Mouse (Mus musculus): ENCODE data around the gene Kdm2b. TPM values are rescaled to one million over a fixed set of nuclear protein-coding genes. Genes with fewer than 3 reads are reported as not detected.

Kdm2b gene
- polyA plus RNA-seq, 1 experiment: 27.5 TPM

DNA sequence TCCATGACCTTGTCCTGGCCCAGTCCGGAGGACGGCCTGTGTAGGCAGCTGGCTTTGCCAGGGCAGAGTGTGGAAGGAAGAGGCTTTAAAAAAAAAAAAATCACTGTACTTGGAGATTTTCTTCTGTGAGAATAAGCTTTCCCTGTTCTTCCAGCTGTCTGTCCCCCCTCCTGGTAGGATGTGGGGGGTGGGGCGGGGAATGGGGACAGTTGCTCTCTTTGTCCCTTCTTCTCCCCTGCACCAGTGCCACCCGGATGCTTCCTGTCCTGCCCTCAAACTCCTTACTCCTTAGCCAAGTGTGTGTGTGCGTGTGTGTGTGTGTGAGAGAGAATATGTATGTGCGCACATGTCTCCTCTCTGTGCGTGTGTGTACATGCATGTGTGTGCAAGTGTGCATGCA, 40.1 kb upstream of the Kdm2b start:
- no peak overlapping the region for H3K27ac ChIP-seq (ENCODE audit: insufficient read depth, low read length)
- TF ChIP-seq CTCF (IDR thresholded peaks at IDR 0.05; ENCODE audit: borderline replicate concordance, insufficient read depth, low read depth, low read length) (no peak), POLR2A (IDR thresholded peaks at IDR 0.05; ENCODE audit: borderline replicate concordance, insufficient read depth, low read length) (no peak)
- no peak for DNase-seq
- H3K4me1 ChIP-seq (ENCODE audit: control insufficient read depth, insufficient read depth, low read length): peaks cover 4% of the 10 kb centered on the region
- H3K4me3 ChIP-seq (replicated peaks; ENCODE audit: insufficient read depth, low read depth, low read length): no peak overlapping the region
- no peaks in the 10 kb centered on the region for H3K27me3 ChIP-seq (ENCODE audit: control insufficient read depth, insufficient read depth, low read length)
- WGBS: 76% methylated on average over 7 of the region's 7 CpGs

DNA sequence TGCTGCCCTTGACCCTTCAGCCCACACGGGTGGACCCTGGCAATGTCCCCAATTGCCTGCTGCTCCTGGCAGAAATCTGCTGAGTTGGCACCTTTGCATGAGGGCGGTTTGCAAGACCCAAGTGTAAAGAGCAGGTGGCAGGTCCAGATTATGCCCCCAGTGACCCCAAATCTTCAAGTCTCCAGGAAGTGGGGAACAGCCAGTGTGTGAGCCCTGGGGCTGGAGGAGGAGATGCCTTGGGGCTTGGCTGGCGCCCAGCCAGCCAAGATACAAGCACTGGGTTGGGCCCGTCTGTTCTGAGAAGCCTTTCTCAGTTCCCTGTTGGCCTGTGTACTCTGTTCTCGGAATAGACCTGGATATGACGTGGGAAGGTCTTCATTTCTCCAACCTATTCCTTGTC, 37.8 kb upstream of the Kdm2b start:
- H3K4me1 ChIP-seq (ENCODE audit: control insufficient read depth, insufficient read depth, low read length): peaks cover 4% of the 10 kb centered on the region
- no peak for DNase-seq
- no peaks in the 10 kb centered on the region for H3K27me3 ChIP-seq (ENCODE audit: control insufficient read depth, insufficient read depth, low read length)
- 35% methylated on average over 6 of the region's 6 CpGs for WGBS
- TF ChIP-seq POLR2A (IDR thresholded peaks at IDR 0.05; ENCODE audit: borderline replicate concordance, insufficient read depth, low read length) (no peak), CTCF (IDR thresholded peaks at IDR 0.05; ENCODE audit: borderline replicate concordance, insufficient read depth, low read depth, low read length) (no peak)
- no peak overlapping the region for H3K4me3 ChIP-seq (replicated peaks; ENCODE audit: insufficient read depth, low read depth, low read length)
- no peak overlapping the region for H3K27ac ChIP-seq (ENCODE audit: insufficient read depth, low read length)

GRCm38 (mm10) chr5:123026414-123026813, 36.8 kb upstream of the Kdm2b start:
- no peak for TF ChIP-seq CTCF (IDR thresholded peaks at IDR 0.05; ENCODE audit: borderline replicate concordance, insufficient read depth, low read depth, low read length)
- TF ChIP-seq POLR2A (IDR thresholded peaks at IDR 0.05; ENCODE audit: borderline replicate concordance, insufficient read depth, low read length): no peak
- no peak for DNase-seq
- Histone ChIP-seq H3K4me3 (replicated peaks; ENCODE audit: insufficient read depth, low read depth, low read length) (no peak overlapping the region), H3K4me1 (ENCODE audit: control insufficient read depth, insufficient read depth, low read length) (peaks cover 4% of the 10 kb centered on the region), H3K27me3 (ENCODE audit: control insufficient read depth, insufficient read depth, low read length) (no peaks in the 10 kb centered on the region), H3K27ac (ENCODE audit: insufficient read depth, low read length) (no peak overlapping the region)
- WGBS: 35% methylated on average over 6 of the region's 6 CpGs

DNA sequence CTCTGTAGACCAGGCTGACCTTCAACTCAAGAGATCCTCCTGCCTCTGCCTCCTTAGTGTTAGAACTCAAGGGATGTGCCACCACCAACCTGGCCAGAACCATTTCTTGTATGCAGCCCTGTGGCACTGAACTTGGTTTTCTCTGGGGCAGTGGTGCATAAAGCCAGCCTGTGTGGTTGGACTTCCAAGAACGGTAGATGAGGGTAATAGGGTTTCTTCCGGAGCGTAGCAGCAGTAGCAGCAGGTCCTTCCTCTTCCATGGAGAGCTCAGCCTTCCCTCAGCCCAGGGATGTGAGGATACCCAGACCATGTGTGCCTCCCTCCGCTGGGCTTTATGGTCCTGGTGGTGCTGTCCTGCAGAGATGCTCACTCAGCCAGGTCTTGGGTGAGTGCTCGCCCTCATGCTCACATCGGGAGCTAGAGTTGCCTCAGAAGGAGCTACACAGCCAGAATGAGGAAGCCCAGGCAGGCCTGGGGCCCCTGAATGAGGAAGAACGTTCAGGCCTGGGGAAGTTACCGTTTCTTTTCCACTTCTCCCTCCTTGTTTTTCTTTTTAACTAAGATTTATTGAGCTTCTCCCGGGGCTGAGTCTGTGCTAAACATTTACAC, 35.4 kb upstream of the Kdm2b start:
- Histone ChIP-seq H3K4me1 (ENCODE audit: control insufficient read depth, insufficient read depth, low read length) (peaks cover 4% of the 10 kb centered on the region), H3K27ac (ENCODE audit: insufficient read depth, low read length) (no peak overlapping the region), H3K27me3 (ENCODE audit: control insufficient read depth, insufficient read depth, low read length) (no peaks in the 10 kb centered on the region), H3K4me3 (replicated peaks; ENCODE audit: insufficient read depth, low read depth, low read length) (no peak overlapping the region)
- WGBS: 82% methylated on average over 9 of the region's 9 CpGs
- no peak for DNase-seq
- TF ChIP-seq POLR2A (IDR thresholded peaks at IDR 0.05; ENCODE audit: borderline replicate concordance, insufficient read depth, low read length) (no peak), CTCF (IDR thresholded peaks at IDR 0.05; ENCODE audit: borderline replicate concordance, insufficient read depth, low read depth, low read length) (no peak)

DNA sequence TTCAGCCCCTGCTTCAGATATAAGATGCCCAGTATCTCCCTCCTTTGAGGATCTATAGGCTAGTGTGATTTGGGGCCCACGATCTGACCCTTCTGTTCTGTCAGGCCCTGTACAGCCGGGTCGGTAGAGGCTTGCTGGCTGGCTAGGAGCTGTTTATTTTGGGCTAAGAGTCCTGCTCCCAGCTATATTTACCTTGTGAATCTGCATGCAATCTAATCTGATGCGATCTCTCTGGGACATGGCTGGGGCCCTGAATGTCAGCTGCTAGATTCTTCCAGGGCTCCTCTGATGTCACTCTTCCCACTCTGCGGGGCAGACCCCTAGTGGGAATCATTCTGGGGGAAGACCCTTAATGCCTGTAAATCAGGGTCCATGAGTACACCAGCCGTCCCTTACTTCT, 34.7 kb upstream of the Kdm2b start:
- H3K27ac ChIP-seq (ENCODE audit: insufficient read depth, low read length): no peak overlapping the region
- DNase-seq: no peak
- TF ChIP-seq CTCF (IDR thresholded peaks at IDR 0.05; ENCODE audit: borderline replicate concordance, insufficient read depth, low read depth, low read length) (no peak), POLR2A (IDR thresholded peaks at IDR 0.05; ENCODE audit: borderline replicate concordance, insufficient read depth, low read length) (no peak)
- no peak overlapping the region for H3K4me3 ChIP-seq (replicated peaks; ENCODE audit: insufficient read depth, low read depth, low read length)
- H3K4me1 ChIP-seq (ENCODE audit: control insufficient read depth, insufficient read depth, low read length): peaks cover 4% of the 10 kb centered on the region
- 96% methylated on average over 6 of the region's 6 CpGs for WGBS
- no peaks in the 10 kb centered on the region for H3K27me3 ChIP-seq (ENCODE audit: control insufficient read depth, insufficient read depth, low read length)

- Histone ChIP-seq H3K27me3 (ENCODE audit: control insufficient read depth, insufficient read depth, low read length) (no peaks in the 10 kb centered on the region), H3K4me1 (ENCODE audit: control insufficient read depth, insufficient read depth, low read length) (peaks cover 4% of the 10 kb centered on the region), H3K4me3 (replicated peaks; ENCODE audit: insufficient read depth, low read depth, low read length) (no peak overlapping the region), H3K27ac (ENCODE audit: insufficient read depth, low read length) (no peak overlapping the region)
- DNase-seq: no peak
- 82% methylated on average over 6 of the region's 6 CpGs for whole genome bisulfite sequencing
- no peak for TF ChIP-seq POLR2A (IDR thresholded peaks at IDR 0.05; ENCODE audit: borderline replicate concordance, insufficient read depth, low read length)
- no peak for TF ChIP-seq CTCF (IDR thresholded peaks at IDR 0.05; ENCODE audit: borderline replicate concordance, insufficient read depth, low read depth, low read length)
Observed at GRCm38 (mm10) chr5:123023049-123023448, 33.4 kb upstream of the Kdm2b start.

- Histone ChIP-seq H3K27me3 (ENCODE audit: control insufficient read depth, insufficient read depth, low read length) (no peaks in the 10 kb centered on the region), H3K4me1 (ENCODE audit: control insufficient read depth, insufficient read depth, low read length) (peaks cover 4% of the 10 kb centered on the region), H3K27ac (ENCODE audit: insufficient read depth, low read length) (no peak overlapping the region), H3K4me3 (replicated peaks; ENCODE audit: insufficient read depth, low read depth, low read length) (no peak overlapping the region)
- no peak for DNase-seq
- TF ChIP-seq POLR2A (IDR thresholded peaks at IDR 0.05; ENCODE audit: borderline replicate concordance, insufficient read depth, low read length): no peak
- TF ChIP-seq CTCF (IDR thresholded peaks at IDR 0.05; ENCODE audit: borderline replicate concordance, insufficient read depth, low read depth, low read length): no peak
- 89% methylated on average over 7 of the region's 7 CpGs for WGBS
Observed at GRCm38 (mm10) chr5:123021438-123021837, 31.8 kb upstream of the Kdm2b start.

GRCm38 (mm10) chr5:123020426-123020825, 30.8 kb upstream of the Kdm2b start:
- 91% methylated on average over 5 of the region's 5 CpGs for WGBS
- Histone ChIP-seq H3K4me3 (replicated peaks; ENCODE audit: insufficient read depth, low read depth, low read length) (no peak overlapping the region), H3K27me3 (ENCODE audit: control insufficient read depth, insufficient read depth, low read length) (no peaks in the 10 kb centered on the region), H3K4me1 (ENCODE audit: control insufficient read depth, insufficient read depth, low read length) (peaks cover 6% of the 10 kb centered on the region; the same call in 1 of the 2 replicates), H3K27ac (ENCODE audit: insufficient read depth, low read length) (no peak overlapping the region)
- TF ChIP-seq POLR2A (IDR thresholded peaks at IDR 0.05; ENCODE audit: borderline replicate concordance, insufficient read depth, low read length) (no peak), CTCF (IDR thresholded peaks at IDR 0.05; ENCODE audit: borderline replicate concordance, insufficient read depth, low read depth, low read length) (no peak)
- no peak for DNase-seq
